Mouse (Mus musculus) left cerebral cortex, adult 11 months (tissue): ENCODE results near the gene Trrap.

Experiments
- DNase-seq: peaks from one replicate; pipeline ENCODE4 v3.0.0; 2022; ENCODE audit warnings: low spot score

Trrap gene

GRCm38 (mm10) chr5:144780654-144781053 lies 13.1 kb downstream of the Trrap start:
- no peak for DNase-seq

GRCm38 (mm10) chr5:144786464-144786863 lies 18.9 kb downstream of the Trrap start:
- no peak for DNase-seq

DNA sequence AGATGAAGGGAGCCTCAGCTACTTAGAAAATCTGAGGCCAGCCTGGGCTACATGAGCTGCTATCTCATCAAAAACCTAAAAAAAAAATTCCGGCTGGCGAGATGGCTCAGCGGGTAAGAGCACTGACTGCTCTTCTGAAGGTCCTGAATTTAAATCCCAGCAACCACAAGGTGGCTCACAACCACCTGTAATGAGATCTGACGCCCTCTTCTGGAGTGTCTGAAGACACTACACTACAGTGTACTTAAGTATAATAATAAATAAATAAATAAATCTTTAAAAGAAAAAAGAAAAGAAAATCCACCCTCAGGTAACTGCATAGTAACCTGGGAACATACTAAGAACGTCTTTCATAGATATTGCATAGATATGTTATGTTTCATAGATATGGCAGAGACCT lies 25.8 kb downstream of the Trrap start:
- no peak for DNase-seq

DNA sequence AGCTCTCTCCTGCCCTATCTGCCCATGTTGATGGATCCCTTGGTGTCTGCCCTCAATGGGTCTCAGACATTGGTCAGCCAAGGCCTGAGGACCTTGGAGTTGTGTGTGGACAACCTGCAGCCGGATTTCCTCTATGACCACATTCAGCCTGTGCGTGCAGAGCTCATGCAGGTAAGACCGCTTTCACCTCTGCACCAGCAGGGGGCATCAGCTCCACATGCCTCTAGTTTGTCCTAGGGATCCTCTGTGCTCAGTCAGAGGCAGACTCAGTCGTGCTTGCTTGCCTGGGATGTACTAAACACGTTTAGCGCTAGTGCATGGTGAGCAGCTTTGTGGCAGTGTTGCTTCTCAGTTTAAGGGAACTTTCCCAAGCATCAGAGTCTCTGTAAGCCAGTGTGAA lies 27.2 kb downstream of the Trrap start:
- no peak for DNase-seq

GRCm38 (mm10) chr5:144797116-144797515 lies 29.6 kb downstream of the Trrap start:
- DNase-seq, result no peak

GRCm38 (mm10) chr5:144803066-144803465 lies 35.5 kb downstream of the Trrap start:
- no peak for DNase-seq

DNA sequence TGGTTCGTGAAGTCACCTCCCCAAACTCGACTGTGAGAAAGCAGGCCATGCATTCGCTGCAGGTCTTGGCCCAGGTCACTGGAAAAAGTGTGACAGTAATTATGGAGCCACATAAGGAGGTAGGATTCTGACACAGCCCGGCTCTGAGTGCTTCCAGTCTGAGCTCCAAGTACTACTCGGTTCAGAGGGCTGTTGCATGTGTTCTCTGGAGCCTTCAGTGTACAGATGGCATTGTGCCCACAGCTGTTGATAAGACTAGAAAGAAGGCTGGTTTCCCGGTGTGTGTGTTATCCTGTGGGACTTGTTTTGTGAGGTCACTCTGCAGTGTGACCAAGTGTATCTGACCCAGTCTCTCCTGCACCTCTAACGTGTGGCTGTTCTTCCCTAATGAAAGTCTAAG lies 36.6 kb downstream of the Trrap start:
- no peak for DNase-seq

DNA sequence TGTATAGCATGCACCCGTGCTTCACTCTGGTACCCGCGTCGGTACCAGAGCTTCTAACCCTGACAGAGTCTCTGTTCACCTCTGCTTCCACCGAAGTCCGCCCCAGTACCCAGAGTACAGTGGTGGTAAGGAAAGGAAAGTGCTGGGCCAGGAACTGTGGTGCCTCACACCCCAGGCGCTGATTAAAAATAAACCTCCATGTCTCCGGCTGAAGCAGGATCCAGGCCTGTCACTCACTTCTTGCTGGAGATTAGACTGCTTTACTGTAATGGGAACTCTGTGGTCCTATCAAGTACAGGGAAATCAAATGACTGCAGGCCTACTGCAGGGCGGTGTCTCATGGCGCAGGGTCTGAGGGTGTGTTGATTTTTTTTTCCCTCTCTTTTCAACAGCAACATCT lies 39.4 kb downstream of the Trrap start:
- DNase-seq, result no peak

- no peak for DNase-seq
These were observed 61.0 kb downstream of the Trrap start for GRCm38 (mm10) chr5:144828365-144829102.

- DNase-seq, result no peak
These were observed 62.1 kb downstream of the Trrap start for GRCm38 (mm10) chr5:144829631-144830030.

GRCm38 (mm10) chr5:144831840-144832469 lies 64.4 kb downstream of the Trrap start:
- DNase-seq, result no peak

- DNase-seq, result peak; percentile 18
These were observed 68.6 kb downstream of the Trrap start for GRCm38 (mm10) chr5:144836100-144836499.

DNA sequence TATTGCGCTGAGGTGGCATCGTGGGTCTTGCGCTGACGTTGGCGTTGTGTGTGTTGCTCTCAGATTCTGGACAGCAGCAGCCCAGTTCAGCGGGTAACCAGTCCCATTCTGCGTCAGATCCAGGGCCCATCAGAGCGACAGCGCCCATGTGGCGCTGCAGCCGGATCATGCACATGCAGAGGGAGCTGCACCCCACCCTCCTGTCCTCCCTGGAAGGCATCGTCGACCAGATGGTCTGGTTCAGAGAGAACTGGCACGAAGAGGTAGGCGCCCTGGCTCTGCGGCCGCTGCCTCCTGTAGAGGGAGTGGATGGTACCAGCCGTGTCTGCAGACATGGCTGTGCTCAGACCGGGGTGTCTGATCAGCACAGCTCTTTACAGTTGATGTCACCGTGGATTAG lies 77.8 kb downstream of the Trrap start:
- DNase-seq, result no peak

GRCm38 (mm10) chr5:144848735-144849134 lies 81.2 kb downstream of the Trrap start:
- DNase-seq, result no peak

DNA sequence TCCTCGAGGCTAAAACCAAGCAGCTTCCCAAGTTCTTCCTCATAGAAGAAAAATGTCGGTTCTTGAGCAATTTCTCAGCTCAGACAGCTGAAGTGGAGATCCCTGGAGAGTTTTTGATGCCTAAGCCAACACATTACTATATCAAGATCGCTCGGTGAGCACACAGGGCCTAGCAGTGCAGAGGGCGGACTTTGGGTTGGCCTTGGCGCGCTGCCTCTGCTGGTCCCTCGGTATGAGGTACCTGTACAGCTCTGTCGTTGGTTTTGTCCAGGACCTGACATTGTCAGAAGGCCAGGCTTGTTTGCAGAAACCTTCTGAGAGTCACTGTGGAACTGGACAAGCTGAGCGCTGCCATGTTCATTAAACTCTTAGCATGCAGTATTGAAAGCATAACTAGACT lies 82.4 kb downstream of the Trrap start:
- no peak for DNase-seq

- no peak for DNase-seq
These were observed 84.3 kb downstream of the Trrap start for GRCm38 (mm10) chr5:144851820-144852219.

DNA sequence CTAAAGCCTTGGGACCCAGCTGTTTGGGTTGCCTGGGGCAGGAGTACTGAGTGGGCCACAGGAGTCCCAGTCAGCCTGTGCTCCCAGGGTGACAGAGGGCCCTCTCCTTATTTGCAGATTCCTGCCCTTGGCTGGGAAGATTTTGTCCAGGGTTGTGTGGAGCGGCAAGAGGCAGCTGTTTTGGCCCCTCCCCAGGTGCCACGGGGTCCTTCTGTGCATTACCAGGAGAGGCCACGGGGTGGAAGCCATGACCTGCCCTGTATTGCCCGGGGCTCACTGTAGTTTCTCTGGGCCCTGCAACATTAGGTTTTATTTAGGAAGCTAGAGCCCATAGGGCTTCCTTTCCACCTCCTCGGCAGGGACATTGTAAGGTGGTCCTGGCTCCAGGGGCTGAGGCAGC lies 86.4 kb downstream of the Trrap start:
- DNase-seq, result no peak

GRCm38 (mm10) chr5:144855936-144856335 lies 88.4 kb downstream of the Trrap start:
- DNase-seq, result no peak

GRCm38 (mm10) chr5:144858527-144858926 lies 91.0 kb downstream of the Trrap start:
- DNase-seq, result no peak

GRCm38 (mm10) chr5:144859284-144859683 lies 91.8 kb downstream of the Trrap start:
- no peak for DNase-seq

DNA sequence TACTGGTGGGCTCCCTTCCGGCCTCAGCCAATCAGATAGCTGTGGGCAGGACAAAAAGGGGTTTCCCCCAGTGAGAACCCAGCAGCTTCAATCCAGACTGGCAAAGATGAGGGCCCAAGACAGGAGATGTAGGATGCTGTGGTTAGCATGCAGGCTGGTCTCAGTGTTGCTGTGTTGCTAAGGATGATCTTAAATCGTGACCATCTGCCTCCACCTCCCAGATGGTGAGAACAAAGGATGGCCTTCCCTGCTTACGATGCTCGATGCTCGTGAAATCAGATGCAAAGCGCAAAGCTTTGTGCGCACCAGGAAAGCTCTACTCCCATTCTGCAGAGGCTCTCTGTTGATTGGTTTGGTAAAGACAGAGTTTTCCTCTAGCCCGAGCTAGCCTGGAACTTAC lies 93.4 kb downstream of the Trrap start:
- DNase-seq, result no peak

- no peak for DNase-seq
These were observed 99.4 kb downstream of the Trrap start for GRCm38 (mm10) chr5:144866923-144867322.

DNA sequence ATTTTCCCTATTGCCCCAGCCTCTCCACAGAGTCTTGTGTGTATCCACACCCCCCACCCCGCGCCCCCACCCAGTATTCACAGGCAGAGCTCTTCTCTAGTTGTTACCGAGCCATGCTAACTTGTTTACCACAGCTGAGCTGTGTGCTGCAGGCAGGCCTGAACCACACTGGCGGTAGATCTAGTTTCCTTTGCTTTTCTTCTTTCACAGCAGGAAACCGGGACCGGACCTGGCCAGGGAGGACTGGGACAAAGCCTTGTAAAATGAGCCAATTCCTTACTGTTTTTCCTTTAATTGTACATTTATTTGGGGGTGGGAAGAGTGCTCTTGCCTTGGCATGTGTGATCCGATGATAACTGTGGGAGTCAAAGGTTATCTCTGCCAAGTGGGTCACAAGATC lies 101.9 kb downstream of the Trrap start:
- DNase-seq, result no peak

DNA sequence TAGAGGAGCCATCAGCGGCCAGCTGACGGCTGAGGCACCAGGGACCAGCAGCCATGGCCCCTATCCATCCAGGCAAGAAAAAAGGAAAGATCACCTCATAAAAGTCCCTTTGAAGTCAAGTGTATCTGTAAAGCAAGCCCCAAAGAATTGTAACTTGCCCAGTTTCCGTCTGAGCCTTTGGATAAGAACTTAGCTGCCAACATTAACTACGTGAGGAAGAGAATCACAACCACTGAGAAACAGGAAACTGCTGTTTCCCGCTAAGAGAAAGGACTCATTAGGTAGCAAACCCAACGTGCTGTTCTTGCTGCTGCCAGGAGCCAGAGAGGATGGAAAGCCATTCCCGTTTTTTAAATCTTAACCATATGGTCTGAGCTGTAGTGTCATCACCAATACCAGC lies 103.2 kb downstream of the Trrap start:
- no peak for DNase-seq
